Mouse (Mus musculus) stomach, postnatal 0 days (tissue): ENCODE measurements around the gene Mob1a. TPM values are rescaled to one million over a fixed set of nuclear protein-coding genes. Genes with fewer than 3 reads are reported as not detected.

Experiments used
- ATAC-seq: fragments of 200-750 bp; cut with Nextera tagmentation; 2 replicates; pipeline ENCODE4 v1.8.0; 2017; ENCODE audit not compliant: low FRiP score, low TSS enrichment
- DNase-seq: peaks from one replicate; pipeline ENCODE4 v3.0.0-alpha.2; 2016; ENCODE audit warnings: low spot score
- H3K27ac ChIP-seq: fragments of 300-500 bp; sonication (generic); replicated peaks from 2 replicates; pipeline ENCODE4 v1.5.1; 2014; ENCODE audit warnings: mild to moderate bottlenecking, control low read depth
- H3K27me3 ChIP-seq: fragments of 300-500 bp; sonication (generic); 2 replicates; pipeline ENCODE4 v1.6.1; 2014; ENCODE audit warnings: low read length; ENCODE audit not compliant: control insufficient read depth, insufficient read depth
- H3K36me3 ChIP-seq: fragments of 300-500 bp; sonication (generic); 2 replicates; pipeline ENCODE4 v1.6.1; 2014; ENCODE audit warnings: low read length, mixed read lengths; ENCODE audit not compliant: control insufficient read depth, insufficient read depth
- H3K4me1 ChIP-seq: fragments of 300-500 bp; sonication (generic); replicated peaks from 2 replicates; pipeline ENCODE4 v1.6.1; 2014; ENCODE audit warnings: antibody characterized with exemption; ENCODE audit not compliant: control insufficient read depth, insufficient read depth
- H3K4me2 ChIP-seq: fragments of 300-500 bp; sonication (generic); replicated peaks from 2 replicates; pipeline ENCODE4 v1.6.1; 2014; ENCODE audit warnings: low read depth, mild to moderate bottlenecking, control low read depth, moderate library complexity
- H3K4me3 ChIP-seq: fragments of 300-500 bp; sonication (generic); 2 replicates; pipeline ENCODE4 v1.5.1; 2014; ENCODE audit warnings: low read depth, low read length, control low read depth
- H3K9ac ChIP-seq: fragments of 300-500 bp; sonication (generic); 2 replicates; pipeline ENCODE4 v1.6.1; 2014; ENCODE audit warnings: mild to moderate bottlenecking, low read length, control low read depth, mixed read lengths
- H3K9me3 ChIP-seq: fragments of 300-500 bp; sonication (generic); 2 replicates; pipeline ENCODE4 v1.6.1; 2016; ENCODE audit warnings: low read length; ENCODE audit not compliant: control insufficient read depth
- CTCF ChIP-seq: IDR thresholded peaks from 2 replicates; pipeline ENCODE4 v1.5.1; 2016; ENCODE audit warnings: antibody characterized with exemption, low read depth, mild to moderate bottlenecking, moderate library complexity
- EP300 ChIP-seq: optimal IDR thresholded peaks from 2 replicates; pipeline ENCODE3; 2016; ENCODE audit warnings: antibody characterized with exemption
- WGBS: fragments of 180-500 bp; shearing (Covaris S2); extraction: QIAGEN DNeasy Blood & Tissue Kit; methylation state at CpG from one replicate; pipeline ENCODE4 v1.1.7; 2014; 5-methylcytosine and 5-hydroxymethylcytosine counted together
- polyA plus RNA-seq: library from polyadenylated mRNA; unstranded; fragments of >200 nt; fragmentation: Nextera tagmentation; extraction: Ambion mirVana; gene quantifications from 2 replicates; pipeline ENCODE4 v1.2.1, GENCODE M21; 2015

Mob1a gene
- polyA plus RNA-seq, 1 experiment from 2014 or later, result 31.0 TPM

- ATAC-seq, result no peak
- DNase-seq, result no peak
These were observed 22.1 kb downstream of the Mob1a start for GRCm38 (mm10) chr6:83347916-83348315.

GRCm38 (mm10) chr6:83348873-83349272, 23.1 kb downstream of the Mob1a start, which contains the start of gene Bola3:
Bola3 (plus strand) TSS chr6:83349147.
- no peaks in the 10 kb centered on the region for H3K9me3 ChIP-seq
- no peak for DNase-seq
- H3K9ac ChIP-seq, result peak within 1 kb of the TSS; percentile 91
- peak within 1 kb of the TSS; percentile 78 for H3K4me3 ChIP-seq
- H3K36me3 ChIP-seq, result 0 out of 2 replicates have a peak, but pooled peaks cover 2% of the 10 kb centered on the region
- H3K27ac ChIP-seq, result peak within 1 kb of the TSS; percentile 63
- H3K4me1 ChIP-seq, result no peaks in the 10 kb centered on the region
- H3K27me3 ChIP-seq, result no peaks in the 10 kb centered on the region
- H3K4me2 ChIP-seq, result peak within 1 kb of the TSS; percentile 81
- 27% methylated on average over 6 of the region's 6 CpGs for WGBS
- peak; percentile 58; the same call in 1 of the 2 replicates for ATAC-seq
- no peak for TF ChIP-seq CTCF
- TF ChIP-seq EP300, result no peak

More at GRCm38 (mm10) chr6:83347916-83348315, 22.1 kb downstream of the Mob1a start:
- 79% methylated on average over 3 of the region's 3 CpGs for WGBS
- H3K27ac ChIP-seq, result no peak overlapping the region
- TF ChIP-seq CTCF (no peak), EP300 (no peak)
- no peaks in the 10 kb centered on the region for H3K27me3 ChIP-seq
- H3K9me3 ChIP-seq, result no peaks in the 10 kb centered on the region
- H3K9ac ChIP-seq, result no peak overlapping the region
- no peak overlapping the region for H3K4me2 ChIP-seq
- H3K4me3 ChIP-seq, result no peak overlapping the region
- H3K36me3 ChIP-seq, result 0 out of 2 replicates have a peak, but pooled peaks cover 2% of the 10 kb centered on the region
- H3K4me1 ChIP-seq, result no peaks in the 10 kb centered on the region

- under 1% methylated on average over 51 of the region's 53 CpGs for WGBS
- TF ChIP-seq EP300, result no peak
- peak; percentile 85 for TF ChIP-seq CTCF
- peak; percentile 96 for DNase-seq
These were observed 23.6 kb downstream of the Mob1a start for GRCm38 (mm10) chr6:83349274-83349958.

GRCm38 (mm10) chr6:83350172-83350571, 24.4 kb downstream of the Mob1a start:
- Histone ChIP-seq H3K4me1 (no peaks in the 10 kb centered on the region), H3K9me3 (no peaks in the 10 kb centered on the region), H3K27me3 (no peaks in the 10 kb centered on the region), H3K9ac (peak overlapping the region; percentile 91), H3K36me3 (0 out of 2 replicates have a peak, but pooled peaks cover 2% of the 10 kb centered on the region), H3K27ac (no peak overlapping the region), H3K4me3 (peak overlapping the region; percentile 78; the same call in 1 of the 2 replicates), H3K4me2 (peak overlapping the region; percentile 81)
- TF ChIP-seq CTCF, result no peak
- TF ChIP-seq EP300, result no peak
- 83% methylated on average over 7 of the region's 7 CpGs for WGBS
- no peak for ATAC-seq
- DNase-seq, result no peak

More at GRCm38 (mm10) chr6:83349274-83349958, 23.6 kb downstream of the Mob1a start:
- Histone ChIP-seq H3K9ac (peak overlapping the region; percentile 91), H3K4me3 (peak overlapping the region; percentile 78), H3K4me2 (peak overlapping the region; percentile 81), H3K4me1 (no peaks in the 10 kb centered on the region), H3K9me3 (no peaks in the 10 kb centered on the region), H3K36me3 (0 out of 2 replicates have a peak, but pooled peaks cover 2% of the 10 kb centered on the region), H3K27me3 (no peaks in the 10 kb centered on the region), H3K27ac (peak overlapping the region; percentile 63)
- ATAC-seq, result peak; percentile 96

- DNase-seq, result no peak
- H3K36me3 ChIP-seq, result 0 out of 2 replicates have a peak, but pooled peaks cover 2% of the 10 kb centered on the region
- no peak overlapping the region for H3K27ac ChIP-seq
- no peak overlapping the region for H3K4me2 ChIP-seq
- no peaks in the 10 kb centered on the region for H3K9me3 ChIP-seq
- H3K4me1 ChIP-seq, result no peaks in the 10 kb centered on the region
- H3K9ac ChIP-seq, result no peak overlapping the region
- ATAC-seq, result no peak
- 84% methylated on average over 16 of the region's 16 CpGs for WGBS
- TF ChIP-seq EP300, result no peak
- no peak for TF ChIP-seq CTCF
- H3K4me3 ChIP-seq, result no peak overlapping the region
- H3K27me3 ChIP-seq, result no peaks in the 10 kb centered on the region
These were observed 25.1 kb downstream of the Mob1a start for GRCm38 (mm10) chr6:83350851-83351405.
